Mouse (Mus musculus) G1E (cell line): Measurements from ENCODE around the gene Il18rap.

Experiments
- CTCF ChIP-seq: IDR thresholded peaks from 2 replicates; pipeline ENCODE4 v1.5.1; 2012; ENCODE audit warnings: low read depth, low read length, inconsistent platforms, mixed read lengths
- GATA1 ChIP-seq: IDR thresholded peaks from 2 replicates; pipeline ENCODE4 v1.6.1; 2012; ENCODE audit warnings: borderline replicate concordance, low read length, inconsistent platforms, mixed read lengths

DNA sequence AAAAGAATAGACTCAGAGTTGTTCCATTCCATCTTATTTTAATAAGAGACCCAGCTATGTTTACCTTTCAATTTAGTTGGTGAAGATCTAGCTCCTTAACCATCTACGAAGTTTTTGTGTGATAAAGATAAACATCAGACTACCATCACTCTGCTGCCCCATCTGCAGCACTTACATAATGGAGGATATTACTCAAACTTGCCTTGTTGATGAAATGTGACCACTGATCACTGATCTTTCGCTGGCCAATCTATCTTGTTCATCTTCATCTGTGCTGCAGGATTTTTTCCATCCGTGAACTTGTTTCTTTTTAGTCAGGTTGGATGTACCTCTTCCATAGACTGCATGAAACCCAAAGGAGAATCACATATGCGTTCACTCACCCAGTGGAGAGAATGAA, 20.6 kb upstream of the Il18rap start:
- TF ChIP-seq CTCF (no peak), GATA1 (no peak)
